Mouse (Mus musculus) urinary bladder, adult 2 months (tissue): Measurements from ENCODE around the gene Atp8a1. TPM values are rescaled to one million over a fixed set of nuclear protein-coding genes. Genes with fewer than 3 reads are reported as not detected.
"Not testable (repeated sequence)": the region's sequence is repeated elsewhere in the genome, so short reads cannot be mapped to it uniquely, and the experiment has no call there.

ENCODE experiments used
- DNase-seq: peaks from one replicate; pipeline ENCODE4 v3.0.0; 2022; ENCODE audit warnings: low spot score
- polyA plus RNA-seq: library from polyadenylated mRNA; depleted of rRNA; stranded (reverse); fragments of >200 nt; gene quantifications from 2 replicates; pipeline ENCODE4 v1.2.3, GENCODE M21; 2012

The Atp8a1 gene
- polyA plus RNA-seq, 1 experiment: 6.0 TPM

GRCm38 (mm10) chr5:67826935-67827334 is 20.3 kb downstream of the Atp8a1 start:
- DNase-seq: no peak

- DNase-seq: no peak
Observed at GRCm38 (mm10) chr5:67826278-67826677, 21.0 kb downstream of the Atp8a1 start.

- no peak for DNase-seq
Observed at GRCm38 (mm10) chr5:67824600-67824999, 22.6 kb downstream of the Atp8a1 start.

GRCm38 (mm10) chr5:67823771-67824170 is 23.5 kb downstream of the Atp8a1 start:
- no peak for DNase-seq

- DNase-seq: no peak
Observed at GRCm38 (mm10) chr5:67822619-67823018, 24.6 kb downstream of the Atp8a1 start.

GRCm38 (mm10) chr5:67821987-67822401 is 25.2 kb downstream of the Atp8a1 start:
- DNase-seq: no peak

GRCm38 (mm10) chr5:67821185-67821584 is 26.0 kb downstream of the Atp8a1 start:
- DNase-seq: no peak

- DNase-seq: no peak
Observed at GRCm38 (mm10) chr5:67819451-67819850, 27.8 kb downstream of the Atp8a1 start.

- no peak for DNase-seq
Observed at GRCm38 (mm10) chr5:67815572-67816325, 31.5 kb downstream of the Atp8a1 start.

- DNase-seq: not testable (repeated sequence)
Observed at GRCm38 (mm10) chr5:67815060-67815459, 32.2 kb downstream of the Atp8a1 start.

GRCm38 (mm10) chr5:67814437-67814965 is 32.7 kb downstream of the Atp8a1 start:
- no peak for DNase-seq

- DNase-seq: no peak
Observed at GRCm38 (mm10) chr5:67813334-67813733, 33.9 kb downstream of the Atp8a1 start.

- DNase-seq: no peak
Observed at GRCm38 (mm10) chr5:67802174-67803030, 44.8 kb downstream of the Atp8a1 start.

GRCm38 (mm10) chr5:67800801-67801200 is 46.4 kb downstream of the Atp8a1 start:
- no peak for DNase-seq

- no peak for DNase-seq
Observed at GRCm38 (mm10) chr5:67799785-67800184, 47.4 kb downstream of the Atp8a1 start.

- no peak for DNase-seq
Observed at GRCm38 (mm10) chr5:67798348-67798747, 48.9 kb downstream of the Atp8a1 start.

- no peak for DNase-seq
Observed at GRCm38 (mm10) chr5:67797006-67797958, 50.0 kb downstream of the Atp8a1 start.

GRCm38 (mm10) chr5:67794129-67794800 is 53.0 kb downstream of the Atp8a1 start:
- DNase-seq: no peak

- no peak for DNase-seq
Observed at GRCm38 (mm10) chr5:67782775-67783174, 64.5 kb downstream of the Atp8a1 start.

GRCm38 (mm10) chr5:67778026-67778425 is 69.2 kb downstream of the Atp8a1 start:
- no peak for DNase-seq

- DNase-seq: no peak
Observed at GRCm38 (mm10) chr5:67774186-67774585, 73.0 kb downstream of the Atp8a1 start.
